Mouse (Mus musculus) olfactory bulb, adult 2 months (tissue): Measurements from ENCODE around the gene Syk. TPM values are rescaled to one million over a fixed set of nuclear protein-coding genes. Genes with fewer than 3 reads are reported as not detected.

Experiments
- H3K27ac ChIP-seq: fragments of 200-500 bp; 2 replicates; pipeline ENCODE4 v1.5.1; 2012; ENCODE audit warnings: low read depth, low read length; ENCODE audit not compliant: insufficient read depth
- H3K4me1 ChIP-seq: fragments of 200-500 bp; 2 replicates; pipeline ENCODE4 v1.6.1; 2012; ENCODE audit warnings: low read length; ENCODE audit not compliant: control insufficient read depth, insufficient read depth
- H3K4me3 ChIP-seq: fragments of 200-500 bp; 2 replicates; pipeline ENCODE4 v1.5.1; 2012; ENCODE audit warnings: mild to moderate bottlenecking, low read depth, low read length, moderate library complexity; ENCODE audit not compliant: insufficient read depth
- CTCF ChIP-seq: fragments of 200-500 bp; IDR thresholded peaks from 2 replicates; pipeline ENCODE4 v1.5.1; 2012; ENCODE audit warnings: low read depth, mild to moderate bottlenecking, low read length, moderate library complexity; ENCODE audit not compliant: insufficient read depth
- POLR2A ChIP-seq: fragments of 200-500 bp; IDR thresholded peaks from 2 replicates; pipeline ENCODE4 v1.6.1; 2012; ENCODE audit warnings: mild to moderate bottlenecking, low read depth, low read length, moderate library complexity; ENCODE audit not compliant: insufficient read depth
- WGBS: fragments of 180-500 bp; shearing (Covaris S2); methylation state at CpG from one replicate; pipeline ENCODE4 v1.1.7; 2018; 5-methylcytosine and 5-hydroxymethylcytosine counted together
- polyA plus RNA-seq: library from polyadenylated mRNA; stranded (reverse); fragments of >200 nt; gene quantifications from 2 replicates; pipeline ENCODE4 v1.2.4, GENCODE M21; 2012; ENCODE audit warnings: low replicate concordance; ENCODE audit not compliant: missing spikeins, insufficient read depth, insufficient read length

Gene Syk
- polyA plus RNA-seq, 1 experiment: not detected

DNA sequence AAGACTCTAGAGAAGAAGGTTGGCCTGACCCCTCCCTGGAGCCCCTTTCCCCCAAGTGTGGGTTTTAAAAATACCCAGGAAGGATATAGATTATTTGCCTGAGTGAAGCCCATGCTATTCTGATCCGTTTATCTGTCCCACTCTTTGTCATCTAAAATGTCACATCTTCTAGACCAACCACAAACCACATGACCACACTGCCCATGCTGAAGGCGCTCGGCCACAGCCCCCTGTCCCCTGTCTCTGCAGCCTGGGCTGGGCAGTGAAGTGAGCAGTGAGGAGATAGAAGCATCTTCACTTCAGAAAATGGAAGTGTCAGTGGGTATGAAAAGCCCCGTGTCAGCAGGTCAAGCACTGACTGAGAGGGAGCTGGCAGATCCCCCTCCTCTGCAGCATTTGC is 40.3 kb upstream of the Syk start:
- Histone ChIP-seq H3K27ac (no peak overlapping the region), H3K4me3 (no peak overlapping the region), H3K4me1 (no peaks in the 10 kb centered on the region)
- 81% methylated on average over 4 of the region's 4 CpGs for WGBS
- no peak for TF ChIP-seq POLR2A
- no peak for TF ChIP-seq CTCF

DNA sequence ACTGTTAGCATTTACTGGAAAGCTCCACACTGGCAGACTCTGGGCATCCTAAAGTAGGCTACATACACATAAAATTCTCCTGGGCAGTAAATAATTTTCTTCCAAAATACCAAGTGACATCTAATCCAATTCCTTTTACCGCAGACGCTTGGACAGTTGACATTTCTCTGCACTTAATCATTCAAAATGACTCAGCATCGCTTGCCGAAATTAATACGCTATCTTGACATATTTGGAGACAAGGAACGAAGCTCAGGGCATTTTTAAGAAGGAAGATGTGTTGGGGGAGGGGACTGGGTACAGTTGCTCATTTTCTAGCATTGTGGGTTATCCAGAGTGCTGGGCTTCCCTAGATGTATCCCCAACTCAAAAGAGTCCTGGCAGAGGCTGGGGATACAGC is 36.7 kb upstream of the Syk start:
- no peak overlapping the region for H3K27ac ChIP-seq
- TF ChIP-seq POLR2A: no peak
- TF ChIP-seq CTCF: no peak
- 91% methylated on average over 6 of the region's 6 CpGs for WGBS
- H3K4me3 ChIP-seq: no peak overlapping the region
- no peaks in the 10 kb centered on the region for H3K4me1 ChIP-seq

DNA sequence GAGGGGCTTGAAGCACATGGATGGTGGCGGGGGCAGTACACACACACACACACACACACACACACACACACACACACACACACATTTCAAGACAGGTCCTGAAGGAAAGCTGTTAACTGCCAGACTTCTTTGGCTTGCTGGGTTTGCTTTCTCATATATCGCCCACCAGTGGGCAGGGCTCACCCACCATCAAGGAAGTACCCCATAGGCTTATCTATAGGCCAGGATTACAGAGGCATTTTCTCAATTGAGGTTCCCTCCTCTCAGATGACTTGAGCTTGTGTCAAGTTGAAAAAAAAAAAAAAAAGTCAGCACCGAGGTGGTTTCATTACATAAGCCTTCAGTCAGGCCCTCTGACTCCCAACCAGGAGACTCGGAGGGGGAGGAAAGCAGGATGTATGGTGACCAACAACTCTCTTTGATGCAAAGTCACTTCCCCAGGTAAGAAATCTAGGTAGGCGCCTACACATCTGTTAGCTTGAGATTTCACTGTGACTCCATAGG is 32.2 kb upstream of the Syk start:
- TF ChIP-seq POLR2A (no peak), CTCF (no peak)
- no peak overlapping the region for H3K4me3 ChIP-seq
- H3K27ac ChIP-seq: no peak overlapping the region
- 89% methylated on average over 5 of the region's 5 CpGs for WGBS
- H3K4me1 ChIP-seq: no peaks in the 10 kb centered on the region

DNA sequence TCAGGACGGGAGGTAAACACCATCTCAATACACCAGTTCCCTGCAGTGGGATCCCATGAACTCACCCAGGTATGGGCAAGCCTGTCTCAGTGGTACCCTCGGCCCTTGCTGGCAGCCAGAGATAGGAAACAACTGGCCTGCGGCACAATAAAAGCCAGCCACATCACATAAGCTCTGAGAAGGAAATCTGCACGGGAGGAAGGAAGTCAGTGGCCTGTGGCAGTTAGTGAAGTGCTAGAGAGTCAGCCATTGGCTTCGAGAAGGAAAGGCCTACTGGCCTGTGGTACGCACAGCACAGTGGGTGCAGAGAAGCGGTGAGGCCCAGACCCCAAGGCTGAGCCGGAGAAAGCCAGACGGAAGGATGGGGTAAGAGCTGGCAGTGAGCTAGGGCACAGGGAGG is 31.7 kb upstream of the Syk start:
- Histone ChIP-seq H3K4me1 (no peaks in the 10 kb centered on the region), H3K27ac (no peak overlapping the region), H3K4me3 (no peak overlapping the region)
- TF ChIP-seq POLR2A (no peak), CTCF (no peak)
- WGBS: 90% methylated on average over 9 of the region's 9 CpGs

DNA sequence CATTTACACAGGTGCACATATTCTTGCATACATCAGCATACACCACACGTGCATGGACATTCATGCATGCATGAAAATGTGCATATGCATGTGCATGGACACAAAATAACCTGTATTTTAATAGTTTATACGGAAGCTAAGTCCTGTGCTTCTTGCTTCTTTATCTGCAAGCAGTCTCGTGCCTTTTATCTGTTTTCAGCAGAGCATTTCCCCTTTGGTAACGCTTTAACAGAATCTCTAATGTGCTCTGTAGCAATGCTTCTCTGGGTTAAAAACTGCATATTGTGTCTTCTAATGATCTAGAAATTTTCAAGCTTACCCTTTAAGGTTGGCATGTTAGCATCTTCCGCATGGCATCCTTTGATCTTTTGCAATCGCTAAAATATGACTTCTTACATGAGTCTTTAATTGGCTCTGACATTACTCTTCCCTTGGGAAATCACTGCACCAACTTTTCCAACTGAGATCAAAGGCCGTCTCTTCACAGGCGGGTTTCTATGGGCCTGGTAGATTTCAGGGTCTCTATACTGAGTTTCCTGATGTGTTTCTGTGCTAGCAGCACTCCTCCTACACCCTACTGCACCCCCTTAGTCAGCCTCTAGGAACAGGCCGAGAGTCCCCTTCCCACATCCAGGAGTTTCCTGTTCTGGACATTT is 30.0 kb upstream of the Syk start:
- Histone ChIP-seq H3K27ac (no peak overlapping the region), H3K4me3 (no peak overlapping the region), H3K4me1 (no peaks in the 10 kb centered on the region)
- no peak for TF ChIP-seq POLR2A
- no peak for TF ChIP-seq CTCF
- 89% methylated on average over 9 of the region's 9 CpGs for WGBS

DNA sequence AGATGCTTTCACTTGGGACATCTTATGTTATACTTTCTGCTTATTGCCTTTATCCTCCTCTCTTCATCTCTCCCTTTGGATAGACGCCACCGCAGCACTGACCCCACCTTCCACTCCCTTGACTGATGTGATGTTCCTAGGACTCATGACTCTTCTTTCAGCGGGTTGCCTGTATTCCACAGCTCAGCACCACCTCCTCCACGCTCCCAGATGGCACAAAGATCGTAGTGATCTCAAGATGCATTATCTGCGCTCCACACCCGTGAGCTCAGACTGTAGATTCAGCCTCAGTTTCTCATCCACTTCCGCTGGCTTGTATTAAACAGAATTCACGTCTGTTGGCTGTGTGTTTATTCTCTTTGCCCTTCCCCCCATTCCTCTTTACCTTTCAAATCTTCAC is 28.3 kb upstream of the Syk start:
- 91% methylated on average over 9 of the region's 9 CpGs for WGBS
- Histone ChIP-seq H3K4me3 (no peak overlapping the region), H3K27ac (no peak overlapping the region)

DNA sequence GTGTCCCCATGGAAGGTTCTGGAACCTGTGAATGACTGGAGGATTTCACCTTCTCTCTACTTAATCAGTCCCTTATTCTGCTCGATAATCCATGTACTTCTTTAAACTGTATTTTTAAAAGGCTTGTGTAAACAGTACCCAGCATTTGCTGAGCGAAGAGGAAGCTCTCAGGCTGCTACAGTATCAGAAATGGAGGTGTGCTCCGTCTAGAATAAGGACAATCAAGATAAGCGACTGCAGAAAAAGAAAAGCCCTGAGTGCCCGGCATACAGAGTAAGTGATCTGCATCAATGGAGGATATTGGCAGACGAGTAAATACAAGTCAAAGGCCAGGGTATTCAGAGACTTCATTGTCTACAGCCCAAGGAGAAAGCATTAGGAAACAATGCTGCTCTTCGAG is 25.6 kb upstream of the Syk start:
- TF ChIP-seq CTCF (no peak), POLR2A (no peak)
- Histone ChIP-seq H3K27ac (no peak overlapping the region), H3K4me3 (no peak overlapping the region), H3K4me1 (no peaks in the 10 kb centered on the region)
- 85% methylated on average over 7 of the region's 7 CpGs for WGBS

More for the DNA sequence above, 28.3 kb upstream of the Syk start:
- H3K4me1 ChIP-seq: no peaks in the 10 kb centered on the region
- TF ChIP-seq CTCF (no peak), POLR2A (no peak)

DNA sequence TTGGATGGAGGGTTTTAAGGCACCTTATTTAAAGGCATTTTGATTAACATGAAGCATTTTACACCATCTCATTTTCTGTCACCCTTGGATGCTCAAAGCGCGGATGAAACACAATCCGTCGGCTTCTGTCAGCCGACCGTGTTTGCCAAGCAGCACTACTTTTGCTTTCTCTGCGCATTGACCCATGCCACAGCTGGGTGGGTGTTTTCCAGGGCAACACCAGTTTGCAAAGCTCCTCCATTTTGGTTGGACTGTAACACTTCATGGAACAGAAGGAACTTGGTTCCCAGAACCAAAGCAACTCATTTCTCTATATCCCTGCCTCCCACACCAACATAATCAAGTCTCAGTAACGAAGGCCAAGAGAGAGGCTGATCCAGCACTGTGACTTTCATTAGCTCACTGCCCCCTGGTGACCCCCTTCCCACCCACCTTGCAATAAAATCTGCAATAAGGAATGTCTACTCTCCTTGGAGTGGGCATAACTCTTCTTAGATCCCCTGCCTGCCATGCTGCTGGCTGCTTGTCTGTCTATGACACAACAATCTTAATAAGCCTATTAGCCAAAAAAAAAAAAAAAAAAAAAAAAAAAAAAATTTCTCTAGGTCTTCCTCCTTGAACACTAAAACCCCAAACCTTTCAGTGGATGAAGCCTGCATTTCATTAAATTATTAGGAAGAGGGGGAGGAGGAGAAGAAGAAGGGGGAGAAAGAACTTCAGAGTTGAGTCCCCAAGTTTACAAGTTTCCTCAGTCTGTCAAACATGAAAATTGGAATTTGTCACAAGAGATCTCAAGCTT is 21.4 kb upstream of the Syk start:
- Histone ChIP-seq H3K4me3 (no peak overlapping the region), H3K4me1 (no peaks in the 10 kb centered on the region; the same call in 1 of the 2 replicates), H3K27ac (no peak overlapping the region)
- TF ChIP-seq POLR2A (no peak), CTCF (no peak)
- 78% methylated on average over 8 of the region's 8 CpGs for WGBS

DNA sequence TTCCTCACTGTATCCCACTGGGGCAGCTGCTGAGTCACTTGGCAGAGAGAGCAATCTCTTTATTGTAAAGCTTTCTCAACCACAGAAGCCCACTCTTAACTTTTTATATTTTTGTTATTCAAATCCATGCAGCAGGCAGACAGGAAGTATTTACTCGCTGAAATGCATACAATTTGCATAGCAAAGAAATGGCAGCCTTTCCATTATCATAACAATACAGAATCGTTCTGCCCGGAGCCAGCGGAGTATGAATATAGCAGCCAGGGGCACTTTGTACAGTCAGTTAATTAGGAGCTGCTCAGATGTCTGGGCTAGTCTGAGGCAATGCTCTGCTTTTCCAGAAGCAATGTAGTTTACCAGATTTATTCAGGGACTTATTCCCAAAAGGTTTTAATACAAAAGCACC is 20.8 kb upstream of the Syk start:
- Histone ChIP-seq H3K27ac (no peak overlapping the region), H3K4me1 (no peaks in the 10 kb centered on the region; the same call in 1 of the 2 replicates), H3K4me3 (no peak overlapping the region)
- no peak for TF ChIP-seq CTCF
- TF ChIP-seq POLR2A: no peak
- WGBS: 17% methylated on average over 4 of the region's 4 CpGs
